Mouse (Mus musculus) ES-E14 (cell line): ENCODE measurements around the gene Brpf1.

Experiments used
- HCFC1 ChIP-seq: IDR thresholded peaks from 2 replicates; pipeline ENCODE4 v1.6.1; 2012; ENCODE audit warnings: low read length, inconsistent platforms, borderline replicate concordance; ENCODE audit not compliant: insufficient read depth
- ZNF384 ChIP-seq: IDR thresholded peaks from 2 replicates; pipeline ENCODE4 v1.6.1; 2012; ENCODE audit warnings: low read depth, low read length, inconsistent platforms

DNA sequence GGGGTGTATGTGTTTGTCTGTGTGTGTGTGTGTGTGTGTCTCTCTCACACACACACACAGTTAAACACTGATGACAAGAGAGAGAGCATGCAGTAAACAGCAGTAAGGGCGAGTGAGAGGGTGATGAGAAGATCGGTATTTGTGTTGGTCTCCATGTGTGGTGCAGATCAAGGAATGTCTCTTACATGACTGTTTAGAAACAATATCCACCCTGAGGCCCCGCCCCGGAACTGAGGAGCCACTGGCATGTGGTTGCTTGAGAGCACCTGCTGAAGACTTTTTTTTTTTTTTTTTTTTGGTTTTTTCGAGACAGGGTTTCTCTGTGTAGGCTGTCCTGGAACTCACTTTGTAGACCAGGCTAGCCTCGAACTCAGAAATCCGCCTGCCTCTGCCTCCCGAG is 42.5 kb upstream of the Brpf1 start:
- TF ChIP-seq HCFC1 (no peak), ZNF384 (no peak)
